Mouse (Mus musculus): ENCODE results near the gene Efhd1. TPM values are rescaled to one million over a fixed set of nuclear protein-coding genes. Genes with fewer than 3 reads are reported as not detected.

Gene Efhd1
- polyA plus RNA-seq, 1 experiment, result 3.0 TPM

- Histone ChIP-seq H3K4me1 (ENCODE audit: control insufficient read depth, insufficient read depth, low read length) (no peaks in the 10 kb centered on the region), H3K4me3 (replicated peaks; ENCODE audit: extremely low read depth, low read depth, low read length) (no peak overlapping the region)
- TF ChIP-seq CTCF (IDR thresholded peaks at IDR 0.05; ENCODE audit: insufficient read depth, low read length) (no peak), POLR2A (IDR thresholded peaks at IDR 0.05; ENCODE audit: borderline replicate concordance, extremely low read depth, low read depth, low read length) (no peak)
- WGBS, result 44% methylated on average over 4 of the region's 4 CpGs
- no peak for DNase-seq
Observed at GRCm38 (mm10) chr1:87294951-87295350, 30.8 kb downstream of the Efhd1 start.

- WGBS, result 88% methylated on average over 10 of the region's 10 CpGs
- Histone ChIP-seq H3K4me1 (ENCODE audit: control insufficient read depth, insufficient read depth, low read length) (no peaks in the 10 kb centered on the region), H3K4me3 (replicated peaks; ENCODE audit: extremely low read depth, low read depth, low read length) (no peak overlapping the region)
- DNase-seq, result no peak
- TF ChIP-seq POLR2A (IDR thresholded peaks at IDR 0.05; ENCODE audit: borderline replicate concordance, extremely low read depth, low read depth, low read length) (no peak), CTCF (IDR thresholded peaks at IDR 0.05; ENCODE audit: insufficient read depth, low read length) (no peak)
Observed at GRCm38 (mm10) chr1:87297346-87297925, 33.3 kb downstream of the Efhd1 start.

GRCm38 (mm10) chr1:87300360-87301286 lies 36.5 kb downstream of the Efhd1 start:
- WGBS, result 54% methylated on average over 14 of the region's 14 CpGs
- no peak for DNase-seq
- TF ChIP-seq CTCF (IDR thresholded peaks at IDR 0.05; ENCODE audit: insufficient read depth, low read length) (no peak), POLR2A (IDR thresholded peaks at IDR 0.05; ENCODE audit: borderline replicate concordance, extremely low read depth, low read depth, low read length) (no peak)

GRCm38 (mm10) chr1:87301971-87302370 lies 37.8 kb downstream of the Efhd1 start:
- DNase-seq, result no peak
- no peak overlapping the region for H3K4me3 ChIP-seq (replicated peaks; ENCODE audit: extremely low read depth, low read depth, low read length)
- TF ChIP-seq POLR2A (IDR thresholded peaks at IDR 0.05; ENCODE audit: borderline replicate concordance, extremely low read depth, low read depth, low read length), result no peak
- TF ChIP-seq CTCF (IDR thresholded peaks at IDR 0.05; ENCODE audit: insufficient read depth, low read length), result no peak
- 86% methylated on average over 2 of the region's 2 CpGs for WGBS
- no peaks in the 10 kb centered on the region for H3K4me1 ChIP-seq (ENCODE audit: control insufficient read depth, insufficient read depth, low read length)

More at GRCm38 (mm10) chr1:87300360-87301286, 36.5 kb downstream of the Efhd1 start:
- no peaks in the 10 kb centered on the region for H3K4me1 ChIP-seq (ENCODE audit: control insufficient read depth, insufficient read depth, low read length)
- no peak overlapping the region for H3K4me3 ChIP-seq (replicated peaks; ENCODE audit: extremely low read depth, low read depth, low read length)

- DNase-seq, result no peak
- no peaks in the 10 kb centered on the region for H3K4me1 ChIP-seq (ENCODE audit: control insufficient read depth, insufficient read depth, low read length)
- 76% methylated on average over 3 of the region's 3 CpGs for WGBS
- no peak overlapping the region for H3K4me3 ChIP-seq (replicated peaks; ENCODE audit: extremely low read depth, low read depth, low read length)
- TF ChIP-seq CTCF (IDR thresholded peaks at IDR 0.05; ENCODE audit: insufficient read depth, low read length) (no peak), POLR2A (IDR thresholded peaks at IDR 0.05; ENCODE audit: borderline replicate concordance, extremely low read depth, low read depth, low read length) (no peak)
Observed at GRCm38 (mm10) chr1:87308952-87309351, 44.8 kb downstream of the Efhd1 start.

GRCm38 (mm10) chr1:87309621-87310020 lies 45.5 kb downstream of the Efhd1 start:
- TF ChIP-seq POLR2A (IDR thresholded peaks at IDR 0.05; ENCODE audit: borderline replicate concordance, extremely low read depth, low read depth, low read length), result no peak
- no peak for TF ChIP-seq CTCF (IDR thresholded peaks at IDR 0.05; ENCODE audit: insufficient read depth, low read length)
- no peak overlapping the region for H3K4me3 ChIP-seq (replicated peaks; ENCODE audit: extremely low read depth, low read depth, low read length)
- WGBS, result 76% methylated on average over 16 of the region's 16 CpGs
- no peak for DNase-seq
- H3K4me1 ChIP-seq (ENCODE audit: control insufficient read depth, insufficient read depth, low read length), result no peaks in the 10 kb centered on the region

GRCm38 (mm10) chr1:87312681-87313080 lies 48.5 kb downstream of the Efhd1 start:
- DNase-seq, result no peak
- Histone ChIP-seq H3K4me1 (ENCODE audit: control insufficient read depth, insufficient read depth, low read length) (no peaks in the 10 kb centered on the region), H3K4me3 (replicated peaks; ENCODE audit: extremely low read depth, low read depth, low read length) (no peak overlapping the region)
- TF ChIP-seq CTCF (IDR thresholded peaks at IDR 0.05; ENCODE audit: insufficient read depth, low read length) (no peak), POLR2A (IDR thresholded peaks at IDR 0.05; ENCODE audit: borderline replicate concordance, extremely low read depth, low read depth, low read length) (no peak)
- 85% methylated on average over 2 of the region's 2 CpGs for WGBS

- no peak overlapping the region for H3K4me3 ChIP-seq (replicated peaks; ENCODE audit: extremely low read depth, low read depth, low read length)
- TF ChIP-seq POLR2A (IDR thresholded peaks at IDR 0.05; ENCODE audit: borderline replicate concordance, extremely low read depth, low read depth, low read length), result no peak
- no peak for TF ChIP-seq CTCF (IDR thresholded peaks at IDR 0.05; ENCODE audit: insufficient read depth, low read length)
- DNase-seq, result no peak
- WGBS, result 86% methylated on average over 2 of the region's 2 CpGs
- no peaks in the 10 kb centered on the region for H3K4me1 ChIP-seq (ENCODE audit: control insufficient read depth, insufficient read depth, low read length)
Observed at GRCm38 (mm10) chr1:87313116-87313515, 49.0 kb downstream of the Efhd1 start.

GRCm38 (mm10) chr1:87313843-87314570 lies 49.8 kb downstream of the Efhd1 start:
- no peak for DNase-seq
- WGBS, result 88% methylated on average over 8 of the region's 8 CpGs
- Histone ChIP-seq H3K4me1 (ENCODE audit: control insufficient read depth, insufficient read depth, low read length) (no peaks in the 10 kb centered on the region), H3K4me3 (replicated peaks; ENCODE audit: extremely low read depth, low read depth, low read length) (no peak overlapping the region)
- TF ChIP-seq CTCF (IDR thresholded peaks at IDR 0.05; ENCODE audit: insufficient read depth, low read length), result no peak
- TF ChIP-seq POLR2A (IDR thresholded peaks at IDR 0.05; ENCODE audit: borderline replicate concordance, extremely low read depth, low read depth, low read length), result no peak

Data from lung, adult 2 months (tissue).